ENCODE assay signal across 18 mouse cellular contexts in genomic region chr12:64389766-64390445, GRCm38 (mm10).
A peak's percentile ranks its signal among the peaks of the same experiment; 100 is the strongest.
DNase-seq lines count a peak whose midpoint lies in the region; ATAC-seq and TF ChIP-seq lines count a peak whose summit lies in the region.
"Had no signal": no experiment of that assay in that cellular context is flagged by ENCODE, and none has a peak within 500 bp of the region (broad histone marks: within the 10 kb centered on the region; RNA-seq: fewer than 3 reads in every experiment).

No protein-coding gene starts in this region.

- H3K9me3 ChIP-seq in embryonic facial prominence, embryonic 13.5 days: no peaks in the 10 kb centered on the region
- no peaks in the 10 kb centered on the region for H3K9me3 ChIP-seq in embryonic facial prominence, embryonic 10.5 days
- H3K9me3 ChIP-seq in heart, embryonic 13.5 days: no peaks in the 10 kb centered on the region
- no peaks in the 10 kb centered on the region for H3K9me3 ChIP-seq in midbrain, postnatal 0 days (ENCODE audit: low read length)
- no peaks in the 10 kb centered on the region for H3K9me3 ChIP-seq in midbrain, embryonic 10.5 days (replicated peaks)
- H3K9me3 ChIP-seq: hindbrain, embryonic 15.5 days; liver, embryonic 12.5 days had no signal

- no peaks in the 10 kb centered on the region for H3K27me3 ChIP-seq in embryonic facial prominence, embryonic 13.5 days
- H3K27me3 ChIP-seq in embryonic facial prominence, embryonic 10.5 days (replicated peaks; ENCODE audit: low read depth, poor library complexity, severe bottlenecking): no peaks in the 10 kb centered on the region
- no peaks in the 10 kb centered on the region for H3K27me3 ChIP-seq in heart, embryonic 13.5 days (replicated peaks)
- no peaks in the 10 kb centered on the region for H3K27me3 ChIP-seq in midbrain, postnatal 0 days (ENCODE audit: insufficient read depth, low read length)
- H3K27me3 ChIP-seq in midbrain, embryonic 10.5 days (ENCODE audit: low read depth, poor library complexity, severe bottlenecking): no peaks in the 10 kb centered on the region
- H3K27me3 ChIP-seq: CH12.LX; hindbrain, embryonic 15.5 days; liver, embryonic 12.5 days had no signal

- no peaks in the 10 kb centered on the region for H3K4me1 ChIP-seq in embryonic facial prominence, embryonic 13.5 days
- H3K4me1 ChIP-seq in embryonic facial prominence, embryonic 10.5 days: no peaks in the 10 kb centered on the region
- peaks cover 23% of the 10 kb centered on the region for H3K4me1 ChIP-seq in heart, embryonic 13.5 days
- no peaks in the 10 kb centered on the region for H3K4me1 ChIP-seq in midbrain, postnatal 0 days (ENCODE audit: insufficient read depth, low read length)
- H3K4me1 ChIP-seq in midbrain, embryonic 10.5 days: peaks cover 10% of the 10 kb centered on the region
- H3K4me1 ChIP-seq: hindbrain, embryonic 15.5 days; liver, embryonic 12.5 days had no signal

- DNase-seq in embryonic facial prominence, embryonic 10.5 days (ENCODE audit: low spot score): no peak
- DNase-seq in heart, adult 18-20 months: no peak
- DNase-seq in left cerebral cortex, postnatal 4 days: peak; percentile 20
- DNase-seq in left cerebral cortex, adult 8-10 months (ENCODE audit: low spot score in 2 of 2): no peak
- no peak for DNase-seq in midbrain, postnatal 0 days (ENCODE audit: low spot score)
- no peak for DNase-seq in midbrain, embryonic 10.5 days (ENCODE audit: low spot score)
- DNase-seq: cerebellum, postnatal 36 days; gastrocnemius, postnatal 25 days; right cerebral cortex, adult 18-20 months; thymus, postnatal 36 days had no signal

- 0 out of 2 replicates have a peak, but pooled peaks have one; percentile 59 for ATAC-seq in embryonic facial prominence, embryonic 13.5 days (ENCODE audit: insufficient number of reproducible peaks, insufficient read depth, low FRiP score, low TSS enrichment, low read depth)
- ATAC-seq in heart, embryonic 13.5 days (ENCODE audit: extremely low read depth, insufficient number of reproducible peaks, low FRiP score, low TSS enrichment): peak; percentile 58; the same call in 1 of the 2 replicates
- peak; percentile 58; the same call in 1 of the 2 replicates for ATAC-seq in midbrain, postnatal 0 days (ENCODE audit: low FRiP score)
- ATAC-seq: intestine, postnatal 0 days; liver, embryonic 12.5 days had no signal

- H3K4me3 ChIP-seq in embryonic facial prominence, embryonic 13.5 days: no peak overlapping the region
- no peak overlapping the region for H3K4me3 ChIP-seq in embryonic facial prominence, embryonic 10.5 days
- H3K4me3 ChIP-seq in heart, embryonic 13.5 days: no peak overlapping the region
- no peak overlapping the region for H3K4me3 ChIP-seq in midbrain, postnatal 0 days (ENCODE audit: low read depth, low read length)
- H3K4me3 ChIP-seq in midbrain, embryonic 10.5 days: no peak overlapping the region
- H3K4me3 ChIP-seq: erythroblast, embryonic 14.5 days; hindbrain, embryonic 15.5 days; liver, embryonic 12.5 days had no signal

- H3K4me2 ChIP-seq in embryonic facial prominence, embryonic 13.5 days: no peak overlapping the region
- peak overlapping the region; percentile 37; the same call in 1 of the 2 replicates for H3K4me2 ChIP-seq in heart, embryonic 13.5 days
- no peak overlapping the region for H3K4me2 ChIP-seq in midbrain, postnatal 0 days (ENCODE audit: low read depth, low read length, poor library complexity, severe bottlenecking)
- H3K4me2 ChIP-seq: hindbrain, embryonic 15.5 days; liver, embryonic 12.5 days; midbrain, embryonic 11.5 days had no signal

- H3K27ac ChIP-seq in embryonic facial prominence, embryonic 13.5 days: no peak overlapping the region
- no peak overlapping the region for H3K27ac ChIP-seq in embryonic facial prominence, embryonic 10.5 days (replicated peaks)
- 0 out of 2 replicates have a peak overlapping the region, but pooled peaks have one; percentile 32 for H3K27ac ChIP-seq in heart, embryonic 13.5 days (replicated peaks)
- H3K27ac ChIP-seq in midbrain, postnatal 0 days (ENCODE audit: low read depth, low read length): no peak overlapping the region
- H3K27ac ChIP-seq in midbrain, embryonic 10.5 days (replicated peaks): no peak overlapping the region
- H3K27ac ChIP-seq: hindbrain, embryonic 15.5 days; liver, embryonic 12.5 days had no signal

- H3K36me3 ChIP-seq in embryonic facial prominence, embryonic 13.5 days: no peaks in the 10 kb centered on the region
- H3K36me3 ChIP-seq in embryonic facial prominence, embryonic 10.5 days (replicated peaks): no peaks in the 10 kb centered on the region
- H3K36me3 ChIP-seq in heart, embryonic 13.5 days: no peaks in the 10 kb centered on the region
- no peaks in the 10 kb centered on the region for H3K36me3 ChIP-seq in midbrain, postnatal 0 days (ENCODE audit: insufficient read depth, low read length)
- no peaks in the 10 kb centered on the region for H3K36me3 ChIP-seq in midbrain, embryonic 10.5 days
- H3K36me3 ChIP-seq: hindbrain, embryonic 15.5 days; liver, embryonic 12.5 days had no signal

- no peak overlapping the region for H3K9ac ChIP-seq in embryonic facial prominence, embryonic 13.5 days
- no peak overlapping the region for H3K9ac ChIP-seq in heart, embryonic 13.5 days
- no peak overlapping the region for H3K9ac ChIP-seq in midbrain, postnatal 0 days (replicated peaks; ENCODE audit: low read length, poor library complexity, severe bottlenecking)
- H3K9ac ChIP-seq: hindbrain, embryonic 15.5 days; liver, embryonic 12.5 days had no signal

- intact Hi-C loops in left cerebral cortex, postnatal 4 days (cut with DNase I): no loop called here

- no peak for TF ChIP-seq CTCF in midbrain, postnatal 0 days (IDR thresholded peaks at IDR 0.05)

- WGBS in embryonic facial prominence, embryonic 13.5 days: 81% methylated on average over 9 of the region's 9 CpGs
- WGBS in embryonic facial prominence, embryonic 10.5 days: 77% methylated on average over 9 of the region's 9 CpGs
- WGBS in heart, embryonic 13.5 days: 38% methylated on average over 9 of the region's 9 CpGs
- WGBS in midbrain, postnatal 0 days: 71% methylated on average over 9 of the region's 9 CpGs
- WGBS in midbrain, embryonic 10.5 days: 81% methylated on average over 9 of the region's 9 CpGs
